Mouse (Mus musculus): ENCODE results near the gene Crip2.

The Crip2 gene

GRCm38 (mm10) chr12:113139908-113140615, at the start of gene Crip2:
Crip2 (plus strand) TSS chr12:113140236.
- peak; percentile 75 for DNase-seq (ENCODE audit: low read depth)

- no peak for DNase-seq (ENCODE audit: low read depth)
Measured at GRCm38 (mm10) chr12:113097040-113097439, 43.0 kb upstream of the Crip2 start.

GRCm38 (mm10) chr12:113097749-113098281, 42.2 kb upstream of the Crip2 start, which contains the start of gene Mta1:
Mta1 (plus strand) TSS chr12:113098278.
- DNase-seq (ENCODE audit: low read depth): no peak

GRCm38 (mm10) chr12:113098530-113099151, 41.4 kb upstream of the Crip2 start:
- DNase-seq (ENCODE audit: low read depth): no peak

GRCm38 (mm10) chr12:113099470-113100237, 40.4 kb upstream of the Crip2 start:
- DNase-seq (ENCODE audit: low read depth): no peak

- no peak for DNase-seq (ENCODE audit: low read depth)
Measured at GRCm38 (mm10) chr12:113100448-113101076, 39.5 kb upstream of the Crip2 start.

- no peak for DNase-seq (ENCODE audit: low read depth)
Measured at GRCm38 (mm10) chr12:113101251-113101960, 38.6 kb upstream of the Crip2 start.

GRCm38 (mm10) chr12:113102461-113102860, 37.6 kb upstream of the Crip2 start:
- no peak for DNase-seq (ENCODE audit: low read depth)

GRCm38 (mm10) chr12:113103846-113104451, 36.1 kb upstream of the Crip2 start:
- no peak for DNase-seq (ENCODE audit: low read depth)

- peak; percentile 87 for DNase-seq (ENCODE audit: low read depth)
Measured at GRCm38 (mm10) chr12:113106386-113106785, 33.6 kb upstream of the Crip2 start.

GRCm38 (mm10) chr12:113107431-113108124, 32.5 kb upstream of the Crip2 start:
- DNase-seq (ENCODE audit: low read depth): no peak

- no peak for DNase-seq (ENCODE audit: low read depth)
Measured at GRCm38 (mm10) chr12:113108528-113109283, 31.3 kb upstream of the Crip2 start.

GRCm38 (mm10) chr12:113109801-113110200, 30.2 kb upstream of the Crip2 start:
- no peak for DNase-seq (ENCODE audit: low read depth)

GRCm38 (mm10) chr12:113114141-113114540, 25.9 kb upstream of the Crip2 start:
- DNase-seq (ENCODE audit: low read depth): no peak

GRCm38 (mm10) chr12:113114856-113115538, 25.0 kb upstream of the Crip2 start:
- no peak for DNase-seq (ENCODE audit: low read depth)

GRCm38 (mm10) chr12:113119516-113120410, 20.3 kb upstream of the Crip2 start:
- DNase-seq (ENCODE audit: low read depth): no peak

GRCm38 (mm10) chr12:113124726-113125125, 15.3 kb upstream of the Crip2 start:
- DNase-seq (ENCODE audit: low read depth): no peak

GRCm38 (mm10) chr12:113130732-113131131, 9.3 kb upstream of the Crip2 start:
- DNase-seq (ENCODE audit: low read depth): no peak

Measured in fibroblast of lung, adult 2 months (primary cell).